8 mouse cellular contexts compared by ENCODE assay signal in the genomic region with DNA sequence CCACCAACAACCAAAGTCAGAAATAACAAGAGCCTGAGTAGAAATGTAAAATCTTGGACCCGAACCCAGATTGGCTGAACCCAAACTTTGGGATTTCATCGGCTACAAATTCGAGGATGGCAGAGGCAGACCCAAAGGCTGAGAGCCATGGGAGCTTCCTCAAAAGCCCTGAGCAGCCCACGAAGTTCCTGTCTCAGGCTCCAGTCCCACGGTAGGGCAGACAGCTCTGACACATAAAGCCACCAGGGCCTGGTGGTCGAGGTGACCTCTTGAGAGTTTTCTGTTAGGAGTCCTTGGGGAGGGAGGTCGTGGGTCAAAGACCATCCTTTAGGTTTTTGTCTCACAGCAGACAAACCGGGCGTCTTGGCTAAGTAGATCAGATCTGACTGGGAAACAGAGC. TPM values are rescaled to one million over a fixed set of nuclear protein-coding genes. Genes with fewer than 3 reads are reported as not detected.
DNase-seq lines count a peak whose midpoint lies in the region; ATAC-seq and TF ChIP-seq lines count a peak whose summit lies in the region.

No protein-coding gene starts in this region.

- DNase-seq in kidney, adult 18-20 months, result no peak
- DNase-seq in hindbrain, embryonic 10.5 days (ENCODE audit: low spot score), result no peak
- peak; percentile 18 for DNase-seq in lung, postnatal 0 days (ENCODE audit: low spot score)
- peak; percentile 40 for DNase-seq in thymus, postnatal 4 days
- DNase-seq in embryo, embryonic 9.5 days (ENCODE audit: extremely low spot score), result no peak
- DNase-seq in adrenal gland, postnatal 4 days (ENCODE audit: low spot score in 2 of 2), result no peak

- H3K27ac ChIP-seq in kidney, embryonic 14.5 days (ENCODE audit: low read depth, low read length), result 0 out of 2 replicates have a peak overlapping the region, but pooled peaks have one; percentile 20
- H3K27ac ChIP-seq in brown adipose tissue, adult 24 weeks (replicated peaks; ENCODE audit: low read depth, low read length), result peak overlapping the region; percentile 23; the same call in 1 of the 2 replicates
- H3K27ac ChIP-seq in hindbrain, embryonic 10.5 days, result peak overlapping the region; percentile 83
- H3K27ac ChIP-seq in lung, postnatal 0 days (ENCODE audit: low read length), result peak overlapping the region; percentile 57

- TF ChIP-seq CTCF in lung, postnatal 0 days (IDR thresholded peaks at IDR 0.05), result no peak

- H3K4me2 ChIP-seq in kidney, embryonic 14.5 days (replicated peaks; ENCODE audit: low read depth, low read length), result peak overlapping the region; percentile 63
- H3K4me2 ChIP-seq in lung, postnatal 0 days (replicated peaks; ENCODE audit: low read depth, low read length), result peak overlapping the region; percentile 78

- 38% methylated on average over 9 of the region's 9 CpGs for WGBS in kidney, embryonic 14.5 days
- 43% methylated on average over 9 of the region's 9 CpGs for WGBS in hindbrain, embryonic 10.5 days
- 40% methylated on average over 9 of the region's 9 CpGs for WGBS in lung, postnatal 0 days

- H3K4me1 ChIP-seq in kidney, embryonic 14.5 days (ENCODE audit: control insufficient read depth, insufficient read depth, low read length), result no peaks in the 10 kb centered on the region; the same call in 1 of the 2 replicates
- H3K4me1 ChIP-seq in brown adipose tissue, adult 24 weeks (ENCODE audit: control insufficient read depth, insufficient read depth, insufficient read length, low read length), result no peaks in the 10 kb centered on the region
- peaks cover 13% of the 10 kb centered on the region; the same call in 1 of the 2 replicates for H3K4me1 ChIP-seq in hindbrain, embryonic 10.5 days (replicated peaks)
- H3K4me1 ChIP-seq in lung, postnatal 0 days (ENCODE audit: insufficient read depth, low read depth, low read length), result no peaks in the 10 kb centered on the region

- no peaks in the 10 kb centered on the region for H3K27me3 ChIP-seq in kidney, embryonic 14.5 days (ENCODE audit: control insufficient read depth, insufficient read depth, low read length)
- H3K27me3 ChIP-seq in hindbrain, embryonic 10.5 days (ENCODE audit: insufficient read depth, poor library complexity, severe bottlenecking), result peaks cover 4% of the 10 kb centered on the region
- no peaks in the 10 kb centered on the region for H3K27me3 ChIP-seq in lung, postnatal 0 days (replicated peaks; ENCODE audit: insufficient read depth, low read length)

- ATAC-seq in kidney, embryonic 14.5 days (ENCODE audit: low FRiP score, low TSS enrichment), result 0 out of 2 replicates have a peak, but pooled peaks have one; percentile 20
- no peak for ATAC-seq in lung, postnatal 0 days

- no peaks in the 10 kb centered on the region; the same call in 1 of the 2 replicates for H3K36me3 ChIP-seq in kidney, embryonic 14.5 days (ENCODE audit: control insufficient read depth, insufficient read depth, low read length)
- H3K36me3 ChIP-seq in hindbrain, embryonic 10.5 days, result 0 out of 2 replicates have a peak, but pooled peaks cover 4% of the 10 kb centered on the region
- H3K36me3 ChIP-seq in lung, postnatal 0 days (ENCODE audit: insufficient read depth, low read length), result no peaks in the 10 kb centered on the region

- peak overlapping the region; percentile 42; the same call in 1 of the 2 replicates for H3K9ac ChIP-seq in kidney, embryonic 14.5 days (ENCODE audit: low read depth, low read length)
- no peak overlapping the region; the same call in 1 of the 2 replicates for H3K9ac ChIP-seq in lung, postnatal 0 days (replicated peaks; ENCODE audit: low read depth)

- no peaks in the 10 kb centered on the region for H3K9me3 ChIP-seq in kidney, embryonic 14.5 days (ENCODE audit: control insufficient read depth, low read length)
- no peaks in the 10 kb centered on the region for H3K9me3 ChIP-seq in hindbrain, embryonic 10.5 days
- no peaks in the 10 kb centered on the region for H3K9me3 ChIP-seq in lung, postnatal 0 days (ENCODE audit: low read length)

- H3K4me3 ChIP-seq in kidney, embryonic 14.5 days (ENCODE audit: low read length), result peak overlapping the region; percentile 66; the same call in 1 of the 2 replicates
- H3K4me3 ChIP-seq in brown adipose tissue, adult 24 weeks (ENCODE audit: insufficient read depth, low read depth, low read length), result peak overlapping the region; percentile 82
- H3K4me3 ChIP-seq in hindbrain, embryonic 10.5 days, result peak overlapping the region; percentile 68
- H3K4me3 ChIP-seq in lung, postnatal 0 days (ENCODE audit: low read depth, low read length), result peak overlapping the region; percentile 59

- TF ChIP-seq EP300 in lung, postnatal 0 days (IDR thresholded peaks at IDR 0.05), result no peak

RNA-seq across cellular contexts. Expression of a gene that starts 1.1 kb away (rescaled TPM):
- 68.4 and 78.4 TPM in 2 replicates for polyA plus RNA-seq in kidney, embryonic 14.5 days (2014; fragmentation: Nextera tagmentation; extraction: Ambion mirVana)
- 20.1 and 25.8 TPM in 2 replicates for polyA plus RNA-seq in brown adipose tissue, adult 24 weeks (2012; ENCODE audit: insufficient read depth, insufficient read length, missing spikeins)
- polyA plus RNA-seq in hindbrain, embryonic 10.5 days (2016; fragmentation: Nextera tagmentation; extraction: Ambion mirVana), result 20.4 and 23.4 TPM in 2 replicates
- polyA plus RNA-seq in lung, postnatal 0 days (2015; fragmentation: Nextera tagmentation; extraction: Ambion mirVana), result 95.6 and 103 TPM in 2 replicates
- total RNA-seq in adrenal gland, postnatal 4 days (2021), result 10 to 100 TPM; 24.2 to 38.7 TPM

RNA-seq across cellular contexts. Expression of a gene that starts 26.3 kb away (rescaled TPM):
- polyA plus RNA-seq in kidney, embryonic 14.5 days (2014; fragmentation: Nextera tagmentation; extraction: Ambion mirVana), result 41.5 and 43.8 TPM in 2 replicates
- 11.8 and 15.3 TPM in 2 replicates for polyA plus RNA-seq in brown adipose tissue, adult 24 weeks (2012; ENCODE audit: insufficient read depth, insufficient read length, missing spikeins)
- 10.7 and 11.0 TPM in 2 replicates for polyA plus RNA-seq in hindbrain, embryonic 10.5 days (2016; fragmentation: Nextera tagmentation; extraction: Ambion mirVana)
- 24.7 and 32.3 TPM in 2 replicates for polyA plus RNA-seq in lung, postnatal 0 days (2015; fragmentation: Nextera tagmentation; extraction: Ambion mirVana)
- 10 to 100 TPM; 49.5 to 53.4 TPM for total RNA-seq in adrenal gland, postnatal 4 days (2021)

RNA-seq across cellular contexts. Expression of a gene that starts 52.2 kb away (rescaled TPM):
- 7.5 and 8.5 TPM in 2 replicates for polyA plus RNA-seq in kidney, embryonic 14.5 days (2014; fragmentation: Nextera tagmentation; extraction: Ambion mirVana)
- 2.8 and 3.3 TPM in 2 replicates for polyA plus RNA-seq in brown adipose tissue, adult 24 weeks (2012; ENCODE audit: insufficient read depth, insufficient read length, missing spikeins)
- polyA plus RNA-seq in hindbrain, embryonic 10.5 days (2016; fragmentation: Nextera tagmentation; extraction: Ambion mirVana), result 4.2 and 5.3 TPM in 2 replicates
- 2.9 and 3.4 TPM in 2 replicates for polyA plus RNA-seq in lung, postnatal 0 days (2015; fragmentation: Nextera tagmentation; extraction: Ambion mirVana)
- total RNA-seq in adrenal gland, postnatal 4 days (2021), result 1 to 10 TPM; 8.3 to 9.3 TPM

RNA-seq across cellular contexts. Expression of a gene that starts 52.5 kb away (rescaled TPM):
- polyA plus RNA-seq in kidney, embryonic 14.5 days (2014; fragmentation: Nextera tagmentation; extraction: Ambion mirVana), result 29.7 and 30.4 TPM in 2 replicates
- polyA plus RNA-seq in brown adipose tissue, adult 24 weeks (2012; ENCODE audit: insufficient read depth, insufficient read length, missing spikeins), result 51.4 and 80.3 TPM in 2 replicates
- 15.6 and 19.6 TPM in 2 replicates for polyA plus RNA-seq in hindbrain, embryonic 10.5 days (2016; fragmentation: Nextera tagmentation; extraction: Ambion mirVana)
- polyA plus RNA-seq in lung, postnatal 0 days (2015; fragmentation: Nextera tagmentation; extraction: Ambion mirVana), result 24.3 and 26.9 TPM in 2 replicates
- 10 to 100 TPM; 35.8 to 44.4 TPM for total RNA-seq in adrenal gland, postnatal 4 days (2021)

Comparison
In these comparisons a context has a peak if more than half of its experiments do, and no peak if none do; other contexts are left out.
1. H3K27ac ChIP-seq: peak in every context shown above with its lines; median percentile 83 in hindbrain, embryonic 10.5 days; 57 in lung, postnatal 0 days; 23 in brown adipose tissue, adult 24 weeks; 20 in kidney, embryonic 14.5 days.
2. DNase-seq: peak in lung, postnatal 0 days (single experiment) and thymus, postnatal 4 days (single experiment); none in kidney, adult 18-20 months (single experiment), hindbrain, embryonic 10.5 days (single experiment), embryo, embryonic 9.5 days (single experiment) and adrenal gland, postnatal 4 days (0 of 2).
3. Peak in every context shown above with its lines, with median percentiles within 50 percentile points of each other: H3K4me3 ChIP-seq.